Mouse (Mus musculus) midbrain, postnatal 0 days (tissue): Measurements from ENCODE around the gene Igfbp2. TPM values are rescaled to one million over a fixed set of nuclear protein-coding genes. Genes with fewer than 3 reads are reported as not detected.

Experiments
- ATAC-seq: fragments of 200-750 bp; cut with Nextera tagmentation; 2 replicates; pipeline ENCODE4 v1.8.0; 2017; ENCODE audit warnings: moderate number of reproducible peaks, mild to moderate bottlenecking, moderate TSS enrichment, moderate library complexity; ENCODE audit not compliant: low FRiP score
- DNase-seq: peaks from one replicate; pipeline ENCODE4 v3.0.0-alpha.2; 2015; ENCODE audit warnings: low spot score
- H3K27ac ChIP-seq: fragments of 300-500 bp; sonication (generic); 2 replicates; pipeline ENCODE4 v1.5.1; 2014; ENCODE audit warnings: low read depth, mild to moderate bottlenecking, low read length, mixed read lengths
- H3K27me3 ChIP-seq: fragments of 300-500 bp; sonication (generic); 2 replicates; pipeline ENCODE4 v1.6.1; 2014; ENCODE audit warnings: low read length, control low read depth, mixed read lengths; ENCODE audit not compliant: insufficient read depth
- H3K36me3 ChIP-seq: fragments of 300-500 bp; sonication (generic); 2 replicates; pipeline ENCODE4 v1.6.1; 2014; ENCODE audit warnings: low read length, control low read depth, mixed read lengths; ENCODE audit not compliant: insufficient read depth
- H3K4me1 ChIP-seq: fragments of 300-500 bp; sonication (generic); 2 replicates; pipeline ENCODE4 v1.6.1; 2014; ENCODE audit warnings: mild to moderate bottlenecking, control low read depth, antibody characterized with exemption, low read length, mixed read lengths; ENCODE audit not compliant: insufficient read depth
- H3K4me2 ChIP-seq: fragments of 300-500 bp; sonication (generic); 2 replicates; pipeline ENCODE4 v1.6.1; 2014; ENCODE audit warnings: low read depth, mild to moderate bottlenecking, low read length, mixed read lengths; ENCODE audit not compliant: poor library complexity, severe bottlenecking
- H3K4me3 ChIP-seq: fragments of 300-500 bp; sonication (generic); 2 replicates; pipeline ENCODE4 v1.5.1; 2014; ENCODE audit warnings: low read depth, mild to moderate bottlenecking, low read length, moderate library complexity
- H3K9ac ChIP-seq: fragments of 300-500 bp; sonication (generic); replicated peaks from 2 replicates; pipeline ENCODE4 v1.6.1; 2014; ENCODE audit warnings: mild to moderate bottlenecking, low read length, moderate library complexity, mixed read lengths; ENCODE audit not compliant: poor library complexity, severe bottlenecking
- H3K9me3 ChIP-seq: fragments of 300-500 bp; sonication (generic); 2 replicates; pipeline ENCODE4 v1.6.1; 2016; ENCODE audit warnings: low read length, control low read depth
- CTCF ChIP-seq: IDR thresholded peaks from 2 replicates; pipeline ENCODE4 v1.5.1; 2016; ENCODE audit warnings: antibody characterized with exemption, mild to moderate bottlenecking
- WGBS: fragments of 180-500 bp; shearing (Covaris S2); extraction: QIAGEN DNeasy Blood & Tissue Kit; methylation state at CpG from one replicate; pipeline ENCODE4 v1.1.7; 2014; 5-methylcytosine and 5-hydroxymethylcytosine counted together
- polyA plus RNA-seq: library from polyadenylated mRNA; unstranded; fragments of >200 nt; fragmentation: Nextera tagmentation; extraction: Ambion mirVana; gene quantifications from 2 replicates; pipeline ENCODE4 v1.2.1, GENCODE M21; 2015
- total RNA-seq: library from RNA; depleted of rRNA; stranded (reverse); fragments of >200 nt; gene quantifications from 2 replicates; pipeline ENCODE4 v1.2.3, GENCODE M21; 2014

The Igfbp2 gene
- total and polyA plus RNA-seq, 2 experiments from 2014 or later: 272 to 450 TPM

GRCm38 (mm10) chr1:72864272-72864671 lies 40.0 kb downstream of the Igfbp2 start:
- Histone ChIP-seq H3K9ac (no peak overlapping the region), H3K27me3 (no peaks in the 10 kb centered on the region), H3K4me3 (no peak overlapping the region), H3K36me3 (0 out of 2 replicates have a peak, but pooled peaks cover 3% of the 10 kb centered on the region), H3K9me3 (no peaks in the 10 kb centered on the region), H3K27ac (no peak overlapping the region), H3K4me2 (no peak overlapping the region), H3K4me1 (no peaks in the 10 kb centered on the region)
- ATAC-seq: no peak
- no peak for TF ChIP-seq CTCF
- 84% methylated on average over 3 of the region's 3 CpGs for WGBS
- DNase-seq: no peak

GRCm38 (mm10) chr1:72865900-72866299 lies 41.6 kb downstream of the Igfbp2 start:
- H3K27me3 ChIP-seq: no peaks in the 10 kb centered on the region
- H3K27ac ChIP-seq: no peak overlapping the region
- TF ChIP-seq CTCF: peak; percentile 100
- WGBS: 6% methylated on average over 5 of the region's 6 CpGs
- H3K4me1 ChIP-seq: 0 out of 2 replicates have a peak, but pooled peaks cover 2% of the 10 kb centered on the region
- no peak overlapping the region for H3K9ac ChIP-seq
- H3K36me3 ChIP-seq: 0 out of 2 replicates have a peak, but pooled peaks cover 3% of the 10 kb centered on the region
- DNase-seq: peak; percentile 90
- H3K4me3 ChIP-seq: no peak overlapping the region
- peak; percentile 38; the same call in 1 of the 2 replicates for ATAC-seq
- H3K4me2 ChIP-seq: 0 out of 2 replicates have a peak overlapping the region, but pooled peaks have one; percentile 20
- no peaks in the 10 kb centered on the region for H3K9me3 ChIP-seq

GRCm38 (mm10) chr1:72866417-72866816 lies 42.1 kb downstream of the Igfbp2 start:
- Histone ChIP-seq H3K4me1 (0 out of 2 replicates have a peak, but pooled peaks cover 2% of the 10 kb centered on the region), H3K27ac (no peak overlapping the region), H3K4me3 (no peak overlapping the region), H3K9me3 (no peaks in the 10 kb centered on the region), H3K36me3 (0 out of 2 replicates have a peak, but pooled peaks cover 3% of the 10 kb centered on the region), H3K9ac (no peak overlapping the region), H3K4me2 (0 out of 2 replicates have a peak overlapping the region, but pooled peaks have one; percentile 20), H3K27me3 (no peaks in the 10 kb centered on the region)
- WGBS: 58% methylated on average over 5 of the region's 5 CpGs
- no peak for TF ChIP-seq CTCF
- no peak for ATAC-seq
- no peak for DNase-seq

GRCm38 (mm10) chr1:72867346-72867745 lies 43.0 kb downstream of the Igfbp2 start:
- H3K9ac ChIP-seq: no peak overlapping the region
- ATAC-seq (no peak), DNase-seq (no peak)
- 0 out of 2 replicates have a peak, but pooled peaks cover 2% of the 10 kb centered on the region for H3K4me1 ChIP-seq
- no peak for TF ChIP-seq CTCF
- 43% methylated on average over 1 of the region's 1 CpGs for WGBS
- H3K27ac ChIP-seq: no peak overlapping the region
- H3K9me3 ChIP-seq: no peaks in the 10 kb centered on the region
- no peak overlapping the region for H3K4me2 ChIP-seq
- H3K27me3 ChIP-seq: no peaks in the 10 kb centered on the region
- no peaks in the 10 kb centered on the region for H3K36me3 ChIP-seq
- H3K4me3 ChIP-seq: no peak overlapping the region

GRCm38 (mm10) chr1:72868429-72869215 lies 44.3 kb downstream of the Igfbp2 start:
- H3K4me1 ChIP-seq: 0 out of 2 replicates have a peak, but pooled peaks cover 2% of the 10 kb centered on the region
- no peaks in the 10 kb centered on the region for H3K9me3 ChIP-seq
- no peak overlapping the region for H3K9ac ChIP-seq
- no peaks in the 10 kb centered on the region for H3K36me3 ChIP-seq
- H3K27me3 ChIP-seq: no peaks in the 10 kb centered on the region
- H3K4me2 ChIP-seq: no peak overlapping the region
- DNase-seq (no peak), ATAC-seq (no peak)
- WGBS: 80% methylated on average over 10 of the region's 10 CpGs
- H3K4me3 ChIP-seq: no peak overlapping the region
- no peak for TF ChIP-seq CTCF
- H3K27ac ChIP-seq: no peak overlapping the region

- no peak for ATAC-seq
- H3K4me2 ChIP-seq: no peak overlapping the region
- H3K4me3 ChIP-seq: no peak overlapping the region
- 0 out of 2 replicates have a peak, but pooled peaks cover 2% of the 10 kb centered on the region for H3K4me1 ChIP-seq
- no peak overlapping the region for H3K27ac ChIP-seq
- no peaks in the 10 kb centered on the region for H3K27me3 ChIP-seq
- no peak for DNase-seq
- no peak for TF ChIP-seq CTCF
- no peaks in the 10 kb centered on the region for H3K9me3 ChIP-seq
- H3K9ac ChIP-seq: no peak overlapping the region
- no peaks in the 10 kb centered on the region for H3K36me3 ChIP-seq
Measured at GRCm38 (mm10) chr1:72869275-72869674, 45.0 kb downstream of the Igfbp2 start.
